Mouse (Mus musculus): ENCODE measurements around the gene Ankrd40.

The Ankrd40 gene

DNA sequence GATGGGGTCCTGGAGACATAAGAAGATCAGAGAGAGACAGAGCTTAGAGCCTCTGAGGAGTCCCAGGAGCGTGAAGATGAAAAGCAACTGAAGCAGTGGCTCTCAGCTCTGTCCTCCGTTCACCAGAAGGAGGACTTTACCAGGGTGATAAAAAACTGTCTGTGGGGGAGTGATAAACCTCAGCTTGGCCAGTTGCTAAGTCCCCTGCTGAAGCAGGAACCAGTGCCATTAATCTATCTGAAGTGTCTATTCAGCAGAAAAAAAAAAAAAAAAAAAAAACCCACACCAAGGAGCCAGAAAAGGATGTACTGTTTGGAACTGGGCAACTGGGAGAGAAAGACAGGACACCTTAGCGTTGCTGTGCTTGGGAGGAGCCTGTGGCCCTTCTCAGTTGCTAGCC is 23.3 kb downstream of the Ankrd40 start:
- no peak for DNase-seq (ENCODE audit: low spot score in 2 of 2)

DNA sequence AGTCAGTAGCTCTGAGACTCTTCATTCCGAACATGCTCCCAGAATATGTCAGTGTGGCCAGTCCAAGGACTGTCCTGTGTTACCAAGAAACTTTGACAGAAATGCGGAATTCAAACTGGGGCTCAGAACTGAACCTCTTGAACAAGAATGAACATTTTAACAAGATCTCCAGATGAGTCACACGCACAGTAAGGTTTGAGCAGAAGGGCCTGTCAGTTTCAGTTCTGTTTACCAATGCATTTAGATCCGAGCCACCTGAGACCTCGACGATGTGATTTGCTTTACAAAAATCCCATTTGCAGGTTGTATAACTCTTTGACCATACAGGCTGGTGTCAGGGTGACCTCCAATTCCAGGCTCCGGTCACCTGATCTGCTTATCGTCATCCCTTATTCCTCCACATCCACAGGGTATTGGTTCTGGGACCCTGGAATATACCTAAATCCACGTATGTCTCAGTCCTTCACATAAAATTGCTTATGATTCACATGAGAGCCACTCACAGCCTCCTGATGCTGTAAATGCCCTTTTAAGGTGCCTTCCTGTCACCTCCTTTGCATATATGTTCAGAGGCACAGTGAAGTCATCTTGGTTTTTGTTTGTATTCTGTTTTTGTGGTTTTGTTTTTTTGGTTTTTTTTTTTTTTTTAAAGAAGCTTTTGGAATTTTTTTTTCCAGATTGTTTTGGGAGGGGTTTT is 27.9 kb downstream of the Ankrd40 start:
- no peak for DNase-seq (ENCODE audit: low spot score in 2 of 2)

DNA sequence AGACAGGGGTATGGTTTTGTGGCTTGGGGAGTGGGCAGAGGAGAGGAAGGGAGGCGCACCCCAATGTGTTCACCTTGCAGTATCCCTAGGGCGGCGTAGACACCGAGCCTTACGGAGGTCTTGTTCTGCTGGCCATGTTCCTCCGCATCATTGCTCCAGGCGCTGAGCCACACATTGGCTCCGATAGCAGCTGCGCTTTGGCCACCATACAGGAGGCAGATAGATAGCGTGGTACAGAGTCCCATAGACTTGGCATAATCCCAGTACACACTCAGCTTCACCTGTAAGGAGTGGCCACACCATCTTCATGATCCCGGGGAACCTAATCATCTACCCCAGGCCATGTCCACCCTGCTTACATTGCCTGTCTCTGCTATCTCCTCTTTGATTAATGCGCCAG is 31.4 kb downstream of the Ankrd40 start:
- no peak for DNase-seq (ENCODE audit: low spot score in 2 of 2)

DNA sequence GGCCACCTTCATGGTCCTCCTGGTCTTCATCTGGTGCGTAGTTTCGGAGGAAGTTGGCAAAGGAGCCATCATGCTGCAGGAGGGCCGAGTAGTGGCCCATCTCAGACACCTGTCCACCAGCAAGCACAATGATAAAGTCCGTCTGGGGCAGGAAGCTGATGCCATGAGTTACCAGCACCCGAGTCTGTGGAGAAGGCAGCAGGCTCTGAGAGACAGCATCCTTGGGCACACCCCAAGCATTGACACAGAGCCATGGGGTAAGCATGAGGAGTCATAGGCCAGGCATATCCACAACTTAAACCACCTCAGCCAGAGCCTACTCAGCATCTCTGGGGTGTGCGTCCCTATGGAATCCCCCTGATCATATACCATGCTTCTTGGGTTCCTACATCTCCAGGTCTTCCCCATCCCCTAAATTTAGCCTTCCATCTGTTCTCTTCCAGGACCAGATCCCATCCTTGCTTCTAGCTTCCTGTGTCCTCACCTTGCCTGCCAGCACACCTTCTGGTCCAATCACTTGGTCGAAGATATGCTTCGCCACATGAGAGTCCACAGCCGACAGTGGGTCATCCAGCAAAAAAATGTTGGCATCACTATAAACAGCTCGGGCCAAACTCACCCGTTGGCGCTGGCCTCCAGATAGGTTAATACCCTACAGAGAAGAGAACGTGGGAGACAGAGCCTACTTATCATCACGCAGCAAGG is 33.5 kb downstream of the Ankrd40 start:
- no peak for DNase-seq (ENCODE audit: low spot score in 2 of 2)

DNA sequence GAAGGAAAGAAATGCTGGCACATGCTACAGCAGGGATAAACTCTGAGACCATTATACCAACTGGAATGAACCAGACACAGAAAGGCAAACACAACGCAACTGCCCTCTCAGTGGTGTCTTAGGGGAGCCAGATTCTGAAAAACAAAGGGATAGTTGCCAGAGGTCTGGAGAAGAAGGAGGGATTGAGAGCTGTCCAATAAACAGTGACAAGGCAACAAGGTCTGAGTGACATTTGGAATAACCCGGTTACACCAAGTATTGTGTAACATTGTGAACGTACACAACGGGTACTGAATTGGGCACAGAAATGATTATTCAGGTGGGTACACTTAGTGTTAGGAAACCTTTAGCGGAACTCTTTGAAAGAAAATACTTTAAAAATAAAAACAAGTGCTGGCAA is 34.3 kb downstream of the Ankrd40 start:
- DNase-seq (ENCODE audit: low spot score in 2 of 2) = no peak

DNA sequence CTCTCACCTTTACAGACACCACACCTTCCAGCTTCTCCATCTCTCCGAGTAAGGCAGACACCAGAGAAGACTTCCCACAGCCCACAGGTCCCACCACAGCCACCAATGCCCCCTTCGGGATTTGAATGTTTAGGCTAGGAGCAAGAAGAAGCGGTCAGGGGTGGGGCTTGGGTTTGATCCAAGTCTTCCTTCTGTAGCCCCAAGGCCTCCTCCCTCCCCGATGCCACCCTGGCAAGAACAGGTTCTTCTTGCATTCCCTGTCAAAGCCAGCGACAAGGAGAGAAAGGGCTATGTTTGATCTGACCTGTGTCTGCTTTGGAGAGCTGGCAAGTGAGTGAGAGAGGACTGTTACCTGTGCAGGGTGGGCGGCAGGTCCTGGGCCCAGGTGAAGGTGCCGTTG is 35.9 kb downstream of the Ankrd40 start:
- DNase-seq (ENCODE audit: low spot score in 2 of 2) = no peak

DNA sequence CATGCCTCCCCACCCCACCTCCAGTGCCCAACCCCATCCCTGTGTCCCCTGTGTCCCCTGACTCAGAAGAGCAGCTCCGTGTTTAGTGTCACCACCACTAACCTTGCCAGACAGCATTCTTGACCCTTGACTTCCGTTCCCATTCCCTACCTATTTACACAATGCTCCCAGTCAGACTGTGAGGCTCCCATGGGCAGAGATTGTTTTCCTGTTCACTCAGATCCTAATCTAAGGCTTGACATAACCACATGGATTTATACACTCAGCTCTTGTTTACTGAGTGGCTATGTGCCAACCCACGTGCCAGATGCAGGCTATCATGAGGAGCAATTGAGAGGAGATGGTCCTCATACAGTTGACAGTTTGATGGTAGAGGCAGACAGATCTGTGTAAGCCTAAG is 37.5 kb downstream of the Ankrd40 start:
- DNase-seq (ENCODE audit: low spot score in 2 of 2) = no peak

DNA sequence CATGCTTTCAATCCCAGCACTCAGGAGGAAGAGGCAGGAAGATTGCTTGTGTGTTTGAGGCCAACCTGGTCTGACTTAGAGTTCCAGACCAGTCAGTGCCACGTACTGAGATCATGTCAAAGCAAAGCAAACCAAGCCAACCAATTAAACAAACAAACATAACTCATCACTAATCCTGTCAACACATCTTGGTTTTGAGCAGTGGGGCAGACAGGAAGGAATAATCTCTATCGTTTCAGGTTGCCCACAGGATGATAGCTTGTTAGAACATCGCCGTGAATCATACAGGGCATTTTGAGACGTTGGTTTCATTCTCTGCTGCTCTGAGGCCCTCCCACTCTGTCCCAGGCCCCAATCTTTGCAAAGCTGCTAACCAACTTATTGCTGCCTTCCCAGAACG is 42.2 kb downstream of the Ankrd40 start:
- DNase-seq (ENCODE audit: low spot score in 2 of 2) = no peak

DNA sequence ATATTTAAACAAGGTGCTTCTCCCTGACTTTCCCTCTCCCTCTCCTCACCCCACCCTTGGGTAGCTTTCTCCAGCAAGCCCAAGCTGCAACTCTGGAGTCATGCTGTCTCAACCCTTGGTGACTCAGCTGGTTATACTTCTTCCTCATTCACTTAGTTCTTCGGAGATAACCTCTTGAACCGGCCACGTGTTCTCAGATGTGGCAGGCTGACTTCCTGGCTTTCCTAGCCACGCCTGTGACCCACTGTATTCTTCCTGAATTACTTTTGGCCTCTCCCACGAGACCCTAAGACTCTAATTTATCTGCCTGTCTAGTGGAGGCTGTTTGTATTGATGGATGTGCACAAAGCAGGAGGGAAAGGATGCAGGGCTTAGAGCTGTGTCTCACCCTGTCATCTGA is 43.0 kb downstream of the Ankrd40 start:
- DNase-seq (ENCODE audit: low spot score in 2 of 2) = no peak

DNA sequence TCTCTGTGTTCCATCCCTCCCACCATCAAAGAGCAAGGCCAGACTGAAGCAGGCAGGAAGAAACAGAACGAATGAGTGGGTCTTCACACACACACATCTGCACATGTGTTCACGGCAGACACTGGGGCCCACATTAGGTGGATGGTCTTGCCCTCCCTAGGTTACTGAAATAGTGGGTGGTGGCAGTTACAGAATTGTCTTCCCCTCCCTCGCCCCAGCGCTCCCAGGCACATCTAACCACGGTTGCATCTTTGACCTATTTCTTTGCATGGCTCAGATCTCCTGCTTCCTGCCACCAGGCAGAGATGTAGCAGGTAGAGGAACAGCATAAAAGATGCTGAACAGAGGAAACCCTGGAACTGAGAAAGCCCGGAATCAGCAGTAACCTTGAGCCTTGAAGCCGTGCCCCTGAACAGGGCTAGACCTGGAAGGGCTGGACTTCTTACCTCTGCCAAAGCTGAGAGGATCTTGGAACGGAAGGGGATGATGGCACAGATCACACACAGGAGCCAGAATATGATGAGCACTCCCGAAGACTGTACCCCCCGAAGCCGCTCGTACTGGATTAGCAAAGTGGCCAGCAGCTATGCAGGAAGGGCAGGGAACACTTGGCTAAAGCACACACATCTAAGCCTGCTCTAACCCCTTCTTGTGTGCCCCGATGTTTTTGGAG is 46.6 kb downstream of the Ankrd40 start:
- no peak for DNase-seq (ENCODE audit: low spot score in 2 of 2)

DNA sequence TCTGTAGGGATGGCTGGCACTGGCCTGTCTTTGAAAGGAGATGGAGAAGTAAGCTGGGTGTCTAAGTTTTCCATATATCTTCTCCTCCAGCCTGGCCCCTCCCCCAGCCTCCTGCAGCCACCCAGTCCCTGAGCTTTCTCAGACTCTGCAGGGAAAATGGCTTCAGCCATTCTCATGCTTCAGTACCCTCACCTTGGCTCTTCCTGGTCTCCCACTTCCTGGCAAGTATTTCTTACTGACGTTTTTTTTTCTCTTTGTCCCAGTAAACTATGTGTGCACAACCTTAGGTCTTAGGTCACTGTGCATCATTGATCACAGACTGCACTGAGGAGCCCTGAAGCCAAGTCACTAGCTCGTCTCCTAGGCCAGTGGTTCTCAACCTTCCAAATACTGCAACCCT is 51.3 kb downstream of the Ankrd40 start:
- no peak for DNase-seq (ENCODE audit: low spot score in 2 of 2)

DNA sequence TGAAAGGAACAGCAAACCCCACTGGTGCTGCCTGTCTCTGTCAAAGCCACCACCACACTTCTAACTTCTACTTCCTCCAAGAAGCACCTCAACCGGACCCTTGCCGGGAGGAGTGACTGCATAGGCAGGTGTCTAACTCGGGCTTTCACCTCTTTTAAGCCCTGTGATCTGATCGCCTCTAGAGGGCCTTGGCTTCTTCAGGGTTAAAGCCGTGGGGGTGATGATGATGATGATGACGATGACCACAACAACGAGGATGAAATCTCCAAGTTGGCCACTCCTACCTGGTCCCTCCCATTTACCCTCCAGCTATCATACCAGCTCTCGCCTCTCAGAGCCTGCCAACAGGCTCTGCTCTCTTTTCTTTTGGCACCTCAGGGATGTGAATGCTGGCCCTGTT is 51.9 kb downstream of the Ankrd40 start:
- DNase-seq (ENCODE audit: low spot score in 2 of 2) = no peak

DNA sequence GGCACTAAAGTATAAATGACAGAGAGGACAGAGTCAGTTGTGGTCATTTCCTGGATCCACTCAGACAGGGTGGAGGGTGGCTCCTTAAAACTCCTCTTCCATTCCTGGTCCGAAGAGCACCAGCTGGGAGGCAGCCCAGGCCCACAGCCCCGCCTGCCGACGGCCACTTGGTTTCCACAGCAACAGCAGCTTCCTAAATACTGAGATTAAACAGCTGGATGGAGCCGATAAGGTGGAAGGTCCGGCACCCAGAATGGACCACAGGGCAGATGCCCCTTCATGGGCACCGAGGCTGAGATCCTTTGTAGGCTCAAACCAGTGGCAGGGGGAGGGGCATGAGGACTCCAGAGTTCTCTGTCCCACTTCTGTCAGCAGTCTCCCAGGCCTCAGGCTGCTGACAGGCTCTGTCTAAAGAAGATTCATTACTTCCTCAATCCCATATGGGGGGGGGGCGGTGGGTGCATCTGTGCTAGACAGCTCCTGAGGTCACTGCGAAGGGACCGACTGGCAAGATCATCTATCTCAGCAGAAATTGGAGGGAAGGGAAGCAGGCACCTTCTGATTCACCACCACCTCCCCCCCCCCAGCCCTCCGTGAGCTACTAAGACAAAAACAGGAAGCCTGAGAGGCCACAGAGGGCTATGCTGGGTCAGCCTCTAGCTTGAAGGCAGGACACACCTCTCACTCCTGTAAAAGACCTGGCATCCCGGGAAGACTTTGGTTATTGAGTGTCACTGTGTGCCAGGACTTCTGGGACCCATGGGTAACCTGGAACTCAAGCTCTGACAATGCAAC is 58.4 kb downstream of the Ankrd40 start:
- DNase-seq (ENCODE audit: low spot score in 2 of 2) = no peak

DNA sequence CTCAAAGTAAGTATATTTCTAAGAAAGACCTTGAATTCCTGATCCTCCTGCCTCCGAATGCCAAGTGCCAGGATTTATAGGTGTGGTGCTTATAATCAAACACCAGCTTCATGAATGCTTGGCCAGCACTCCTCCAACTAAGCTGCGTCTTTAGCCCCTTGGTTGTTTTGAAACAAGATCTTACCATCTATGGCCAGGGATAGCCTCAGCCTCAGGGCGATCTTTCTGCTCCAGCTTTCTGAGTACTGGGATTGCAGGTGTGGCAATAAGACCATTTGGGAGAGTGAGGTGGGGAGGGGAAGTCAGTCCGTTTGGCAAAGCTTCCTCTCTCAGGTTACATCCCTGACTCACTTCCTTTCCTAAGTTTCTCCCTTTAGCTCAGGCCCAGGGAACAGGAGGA is 60.0 kb downstream of the Ankrd40 start:
- no peak for DNase-seq (ENCODE audit: low spot score in 2 of 2)

DNA sequence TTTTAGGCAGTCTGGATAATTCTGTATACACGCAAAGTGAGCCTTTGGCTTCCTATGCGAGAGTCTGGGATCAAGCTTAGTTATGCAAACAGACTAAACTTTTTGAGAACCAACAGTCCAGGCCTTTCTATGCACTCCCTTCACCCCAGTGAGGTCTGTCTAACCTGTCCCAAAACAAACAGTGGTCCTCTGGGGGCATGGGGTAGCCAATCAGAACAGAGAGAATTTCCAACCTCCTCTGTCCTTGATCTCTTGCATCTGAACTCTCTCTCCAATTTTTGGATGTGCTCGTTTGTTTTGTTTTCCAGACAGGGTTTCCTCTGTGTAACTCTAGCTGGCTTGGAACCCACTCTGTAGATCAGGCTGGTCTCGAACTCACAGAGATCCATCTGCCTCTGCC is 61.2 kb downstream of the Ankrd40 start:
- DNase-seq (ENCODE audit: low spot score in 2 of 2) = no peak

DNA sequence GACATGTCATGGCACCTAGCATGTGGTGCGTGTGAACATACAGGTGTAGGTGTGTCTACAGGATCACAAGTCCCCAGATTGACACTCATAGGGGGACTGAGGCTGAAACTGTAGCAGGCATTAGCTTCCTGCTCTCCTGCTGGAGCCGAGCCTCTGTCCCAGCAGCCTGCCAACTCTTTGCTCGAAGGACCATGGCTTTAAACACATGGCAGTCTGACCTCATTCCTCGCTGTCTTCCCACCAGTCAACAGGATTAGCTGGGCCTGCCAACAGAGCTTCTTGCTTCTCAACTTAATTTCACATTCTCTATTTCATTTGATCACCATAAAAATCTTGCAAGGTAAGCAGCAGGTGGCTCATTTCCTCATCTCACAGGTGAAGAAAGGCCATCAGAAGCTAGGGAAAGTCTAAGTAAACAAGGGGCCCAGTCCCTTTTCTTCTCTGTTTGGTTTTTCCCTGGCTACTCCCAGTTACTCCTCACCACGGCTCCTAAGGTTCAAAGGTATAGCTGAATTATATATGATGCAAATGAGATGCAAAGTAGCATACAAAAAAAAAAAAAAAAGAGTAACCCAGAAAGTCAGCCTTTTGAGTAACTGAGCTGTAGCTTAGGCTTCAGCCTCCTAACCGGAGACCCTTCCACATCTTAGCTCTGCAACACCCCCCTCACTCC is 62.1 kb downstream of the Ankrd40 start:
- no peak for DNase-seq (ENCODE audit: low spot score in 2 of 2)

DNA sequence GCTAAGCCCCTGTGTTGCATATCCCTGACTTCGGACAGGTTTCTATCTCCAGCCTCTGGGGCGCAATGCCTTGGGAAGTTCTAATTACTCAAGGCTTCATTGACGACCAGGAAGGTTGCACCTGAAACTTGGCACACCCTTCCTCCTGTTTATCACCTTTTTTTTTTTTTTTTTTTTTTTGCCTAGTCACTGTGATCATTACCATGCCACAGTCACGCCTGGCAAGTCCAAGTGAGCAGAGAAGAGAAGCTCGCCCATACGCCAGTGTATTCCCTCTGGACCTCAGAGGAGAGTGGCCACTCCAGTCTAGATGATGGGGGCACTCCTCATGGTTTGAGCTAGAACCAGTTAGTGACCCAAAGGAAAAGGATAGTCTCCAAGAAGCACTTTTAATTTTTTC is 63.0 kb downstream of the Ankrd40 start:
- no peak for DNase-seq (ENCODE audit: low spot score in 2 of 2)
